Mouse (Mus musculus) macrophage (primary cell): Measurements from ENCODE around the gene Aurkb. TPM values are rescaled to one million over a fixed set of nuclear protein-coding genes. Genes with fewer than 3 reads are reported as not detected.

Source experiments
- H3K27ac ChIP-seq: fragments of 350-480 bp; formaldehyde crosslinking; 2 replicates; pipeline ENCODE4 v1.9.0; 2021
- H3K36me3 ChIP-seq: fragments of 350-480 bp; formaldehyde crosslinking; 2 replicates; pipeline ENCODE4 v1.9.0; 2021; ENCODE audit errors: inconsistent target
- H3K4me3 ChIP-seq: fragments of 350-480 bp; formaldehyde crosslinking; 2 replicates; pipeline ENCODE4 v1.9.0; 2021; ENCODE audit errors: inconsistent target
- H3K79me2 ChIP-seq: fragments of 350-480 bp; formaldehyde crosslinking; 2 replicates; pipeline ENCODE4 v1.9.0; 2021; ENCODE audit errors: inconsistent target
- WGBS: methylation state at CpG from one replicate; pipeline ENCODE4 v1.1.7; 2026; ENCODE audit warnings: inconsistent platforms; ENCODE audit not compliant: missing documents; 5-methylcytosine and 5-hydroxymethylcytosine counted together
- polyA plus RNA-seq: library from polyadenylated mRNA; stranded (reverse); fragments of 250-400 nt; gene quantifications from 3 replicates; pipeline ENCODE4 v1.2.4, GENCODE M21; 2018; ENCODE audit warnings: inconsistent platforms

Gene Aurkb
- polyA plus RNA-seq, 1 experiment from 2014 or later = 4.2 TPM

DNA sequence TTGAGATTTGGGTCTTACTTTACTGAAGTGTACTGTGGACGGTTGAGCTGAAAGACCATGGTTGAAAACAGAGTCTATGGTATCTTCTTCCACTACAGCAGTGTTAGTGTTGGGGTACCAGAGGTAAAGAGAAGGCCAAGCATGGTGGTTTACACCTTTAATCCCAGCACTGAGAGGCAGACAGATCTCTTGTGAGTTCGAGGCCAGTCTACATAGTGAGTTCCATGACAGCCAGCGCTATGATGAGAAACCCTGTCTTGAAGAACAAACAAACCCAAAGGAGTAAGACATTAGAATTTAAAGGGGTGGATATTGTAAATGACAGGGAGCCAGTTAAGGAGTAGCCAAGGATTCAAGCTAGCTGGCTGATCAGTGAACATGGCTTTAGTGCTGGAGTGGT lies 28.7 kb upstream of the Aurkb start:
- Histone ChIP-seq H3K79me2 (peaks cover 23% of the 10 kb centered on the region), H3K27ac (peak overlapping the region; percentile 70), H3K36me3 (no peaks in the 10 kb centered on the region), H3K4me3 (peak overlapping the region; percentile 84)
- 72% methylated on average over 3 of the region's 3 CpGs for WGBS

DNA sequence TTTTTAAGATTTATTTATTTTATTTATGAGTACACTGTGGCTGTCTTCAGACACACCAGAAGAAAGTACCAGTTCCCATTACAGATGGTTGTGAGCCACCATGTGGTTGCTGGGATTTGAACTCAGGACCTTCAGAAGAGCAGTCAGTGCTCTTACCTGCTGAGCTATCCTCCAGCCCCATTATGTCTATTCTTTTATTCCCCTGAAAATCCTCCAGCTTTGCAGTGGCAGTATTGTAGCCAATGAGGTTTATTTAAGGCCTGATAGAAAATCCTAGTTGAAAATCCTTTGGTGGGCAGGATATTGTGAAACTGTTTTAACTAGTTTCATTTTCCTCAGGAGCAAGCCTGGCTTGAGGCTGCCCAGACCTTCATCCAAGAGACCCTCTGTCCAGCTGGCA lies 24.8 kb upstream of the Aurkb start:
- Histone ChIP-seq H3K79me2 (peaks cover 23% of the 10 kb centered on the region), H3K36me3 (peaks cover 17% of the 10 kb centered on the region; the same call in 1 of the 2 replicates), H3K4me3 (no peak overlapping the region), H3K27ac (no peak overlapping the region)

DNA sequence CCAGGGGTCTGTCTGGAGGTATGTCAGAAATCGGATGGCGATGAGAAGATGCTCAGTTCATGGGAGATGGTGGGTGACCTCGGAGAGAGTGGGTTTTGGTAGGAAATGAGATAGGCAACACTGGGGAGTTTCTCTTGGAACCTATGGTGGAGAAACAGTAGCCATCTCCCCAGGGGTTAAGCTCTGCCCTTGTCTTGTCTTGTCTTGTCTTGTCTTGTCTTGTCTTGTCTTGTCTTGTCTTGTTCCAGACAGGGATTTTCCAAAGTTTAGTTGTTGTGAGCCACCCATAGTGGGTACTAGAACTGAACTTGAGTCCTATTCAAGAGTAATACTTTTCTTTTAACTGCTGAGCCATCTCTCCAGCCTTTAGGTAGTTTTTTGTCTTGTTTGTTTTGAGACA lies 18.9 kb upstream of the Aurkb start:
- H3K27ac ChIP-seq = no peak overlapping the region
- WGBS = 93% methylated on average over 3 of the region's 3 CpGs

DNA sequence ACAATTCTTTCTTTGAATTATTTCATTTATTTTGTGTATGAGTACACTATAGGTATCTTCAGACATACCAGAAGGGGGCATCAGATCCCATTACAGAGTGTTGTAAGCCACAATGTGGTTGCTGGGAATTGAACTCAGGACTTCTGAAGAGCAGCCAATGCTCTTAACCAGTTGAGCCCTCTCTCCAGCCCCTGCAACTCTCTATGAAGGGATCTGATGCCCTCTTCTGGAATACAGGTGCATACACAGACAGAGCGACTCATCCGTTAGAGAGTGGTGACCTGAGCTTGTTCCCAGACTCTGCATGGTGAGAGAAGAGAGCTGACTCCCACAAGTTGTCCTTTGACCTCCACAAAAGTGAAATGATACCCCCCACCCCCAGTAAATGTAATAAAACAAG lies 16.6 kb upstream of the Aurkb start:
- peaks cover 24% of the 10 kb centered on the region for H3K36me3 ChIP-seq
- H3K27ac ChIP-seq = no peak overlapping the region
- no peaks in the 10 kb centered on the region for H3K79me2 ChIP-seq
- WGBS = 95% methylated on average over 2 of the region's 2 CpGs
- no peak overlapping the region for H3K4me3 ChIP-seq

More for the DNA sequence above, 18.9 kb upstream of the Aurkb start:
- Histone ChIP-seq H3K36me3 (peaks cover 37% of the 10 kb centered on the region), H3K79me2 (no peaks in the 10 kb centered on the region), H3K4me3 (no peak overlapping the region)

DNA sequence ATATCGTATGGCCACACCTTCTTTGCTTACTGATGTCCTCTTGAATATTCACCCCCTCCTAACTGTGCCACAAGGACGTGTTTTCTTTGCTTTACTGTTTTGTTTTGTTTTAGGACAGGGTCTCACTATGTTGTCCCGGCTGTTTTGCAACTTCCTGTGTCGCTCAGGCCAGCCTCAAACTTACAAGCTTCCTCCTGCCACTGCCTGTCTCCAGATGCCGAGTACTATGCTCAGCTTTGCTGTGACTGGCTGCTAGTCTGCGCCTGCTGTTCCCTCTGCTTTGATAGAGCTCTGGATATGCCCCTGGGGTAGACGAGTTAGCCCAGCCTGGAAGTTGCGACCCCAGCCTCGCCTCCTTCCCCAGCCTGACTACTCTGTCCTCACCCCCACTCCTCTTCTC lies 11.9 kb upstream of the Aurkb start:
- WGBS = 22% methylated on average over 9 of the region's 9 CpGs
- peak overlapping the region; percentile 45 for H3K27ac ChIP-seq
- H3K4me3 ChIP-seq = no peak overlapping the region
- H3K79me2 ChIP-seq = no peaks in the 10 kb centered on the region
- no peaks in the 10 kb centered on the region; the same call in 1 of the 2 replicates for H3K36me3 ChIP-seq

DNA sequence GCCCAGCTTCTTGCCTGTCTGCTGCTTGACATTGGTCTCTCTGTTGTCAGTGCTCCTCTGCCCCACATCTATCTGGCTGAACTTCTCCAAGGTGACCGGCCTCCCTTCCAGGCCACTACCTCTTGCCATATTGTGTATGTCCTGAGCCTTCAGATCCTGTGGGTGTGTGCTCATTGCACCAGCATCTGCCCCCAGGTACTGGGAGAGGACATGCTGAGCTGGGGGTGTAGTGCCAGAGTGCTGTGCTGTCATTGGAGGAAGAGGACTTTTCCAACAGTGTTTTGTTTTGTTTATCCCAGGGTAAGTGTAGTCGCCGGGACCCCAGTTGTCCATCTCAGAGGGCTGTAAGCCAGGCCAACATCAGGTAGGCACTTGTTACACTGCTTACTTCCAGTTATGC lies 10.9 kb upstream of the Aurkb start:
- 89% methylated on average over 3 of the region's 3 CpGs for WGBS
- Histone ChIP-seq H3K27ac (no peak overlapping the region), H3K4me3 (no peak overlapping the region), H3K36me3 (no peaks in the 10 kb centered on the region), H3K79me2 (no peaks in the 10 kb centered on the region)

DNA sequence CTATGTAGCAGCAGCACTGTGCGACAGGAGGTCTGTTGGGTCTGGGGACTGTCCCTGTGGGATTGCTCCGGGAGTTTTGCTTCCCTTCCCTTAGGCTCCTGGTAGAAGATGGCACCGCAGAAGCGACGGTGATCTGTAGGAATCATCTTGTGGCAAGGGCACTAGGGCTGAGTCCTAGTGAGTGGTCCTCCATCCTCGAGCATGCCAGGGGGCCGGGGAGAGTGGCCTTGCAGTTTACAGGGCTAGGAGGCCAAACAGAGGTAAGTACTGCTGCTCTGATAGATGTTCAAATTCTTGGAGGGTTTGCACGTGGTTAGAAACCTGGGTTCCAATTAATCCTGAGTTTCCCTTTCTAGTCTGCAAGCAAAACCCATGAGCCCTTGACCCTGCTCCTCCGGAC lies 10.0 kb upstream of the Aurkb start:
- no peak overlapping the region for H3K4me3 ChIP-seq
- H3K36me3 ChIP-seq = no peaks in the 10 kb centered on the region
- H3K79me2 ChIP-seq = no peaks in the 10 kb centered on the region
- WGBS = 90% methylated on average over 9 of the region's 9 CpGs
- H3K27ac ChIP-seq = peak overlapping the region; percentile 10; the same call in 1 of the 2 replicates

DNA sequence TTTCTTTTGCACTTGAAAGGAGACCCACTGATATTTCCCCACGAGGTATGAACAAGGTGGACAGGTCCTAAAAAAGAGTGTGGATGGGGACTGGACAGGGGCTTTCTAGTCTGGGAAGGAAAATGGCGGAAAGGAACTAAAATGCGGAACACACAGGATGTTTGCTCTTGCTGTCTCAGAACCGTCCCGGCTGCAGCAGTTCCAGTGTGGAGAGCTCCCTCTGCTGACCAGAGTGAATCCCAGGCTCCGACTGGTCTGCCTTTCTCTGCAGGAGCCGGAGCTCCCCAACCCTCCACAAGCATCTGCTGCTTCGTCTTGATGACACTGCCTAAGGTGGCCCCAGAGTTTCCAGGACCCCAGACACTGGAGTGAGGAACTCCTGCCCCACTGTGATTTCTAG lies 9.6 kb upstream of the Aurkb start:
- no peaks in the 10 kb centered on the region for H3K36me3 ChIP-seq
- WGBS = 5% methylated on average over 8 of the region's 8 CpGs
- H3K27ac ChIP-seq = peak overlapping the region; percentile 10; the same call in 1 of the 2 replicates
- H3K79me2 ChIP-seq = no peaks in the 10 kb centered on the region
- H3K4me3 ChIP-seq = no peak overlapping the region; the same call in 1 of the 2 replicates

DNA sequence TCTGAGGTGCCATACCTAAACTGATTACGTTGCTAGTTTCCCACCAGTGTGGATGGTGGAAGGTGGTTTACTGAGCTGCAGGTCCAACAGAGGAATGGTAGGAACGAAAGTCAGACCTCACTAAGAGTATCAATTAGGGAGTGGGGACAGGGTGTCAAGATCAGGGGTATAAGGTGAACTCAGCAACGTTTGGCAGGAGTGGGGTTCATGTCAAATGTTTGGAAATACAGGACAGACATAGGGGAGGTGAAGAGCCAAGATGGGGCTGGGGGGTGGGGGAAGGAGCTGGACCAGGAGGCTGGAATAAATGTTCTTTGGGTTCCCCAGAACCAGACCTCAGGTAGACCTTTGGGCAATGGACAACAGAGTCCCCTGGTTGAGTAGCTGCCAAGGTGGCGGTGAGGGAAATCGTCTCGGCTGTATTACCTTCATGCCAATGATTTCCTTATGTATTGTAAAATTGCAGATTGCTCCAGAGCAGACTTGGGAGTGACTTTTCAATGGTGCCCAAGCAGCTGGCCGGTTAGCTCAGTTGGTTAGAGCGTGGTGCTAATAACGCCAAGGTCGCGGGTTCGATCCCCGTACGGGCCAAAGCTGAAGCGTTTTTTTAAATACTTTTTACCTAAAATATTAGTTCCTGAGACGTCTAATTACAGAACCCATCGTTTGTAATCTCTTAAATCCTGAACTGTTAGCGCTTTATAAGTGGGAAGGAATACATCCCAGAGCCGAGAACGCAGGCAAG lies 8.8 kb upstream of the Aurkb start:
- Histone ChIP-seq H3K27ac (peak overlapping the region; percentile 3; the same call in 1 of the 2 replicates), H3K4me3 (peak overlapping the region; percentile 68), H3K79me2 (no peaks in the 10 kb centered on the region), H3K36me3 (no peaks in the 10 kb centered on the region)
- WGBS = 11% methylated on average over 17 of the region's 20 CpGs

DNA sequence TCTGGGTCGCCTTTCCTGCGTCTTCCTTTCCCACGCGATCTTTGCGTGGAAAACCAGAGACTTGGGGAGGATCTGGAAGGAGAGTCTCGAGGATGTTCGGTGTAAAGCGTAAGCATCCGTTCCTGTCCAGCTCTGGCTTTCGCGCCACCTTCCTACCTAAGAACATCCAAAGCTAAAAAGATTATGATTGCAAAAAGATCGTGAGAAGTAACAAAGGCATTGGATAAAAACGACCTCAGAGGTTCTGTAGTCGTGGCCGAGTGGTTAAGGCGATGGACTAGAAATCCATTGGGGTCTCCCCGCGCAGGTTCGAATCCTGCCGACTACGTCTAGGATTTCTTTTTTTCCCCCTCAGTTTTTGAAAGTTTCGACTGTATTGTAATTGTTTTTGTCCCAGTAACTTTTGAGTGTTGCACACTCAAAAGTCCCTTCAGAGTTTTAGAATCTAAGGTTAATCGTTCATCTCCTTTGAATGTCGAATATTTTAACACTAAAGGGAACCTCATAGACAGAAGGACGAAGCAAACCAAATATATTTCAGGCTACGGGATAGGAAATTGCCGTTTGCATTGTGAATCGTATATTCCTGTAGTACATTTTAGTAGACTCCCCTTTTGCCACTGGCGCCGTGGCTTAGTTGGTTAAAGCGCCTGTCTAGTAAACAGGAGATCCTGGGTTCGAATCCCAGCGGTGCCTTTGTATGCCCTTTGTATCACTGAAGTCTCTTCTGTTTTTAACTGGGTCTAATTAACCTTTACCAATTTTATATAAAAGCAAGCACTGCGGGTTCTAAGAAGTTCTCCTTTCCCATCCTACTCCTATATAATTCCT lies 8.0 kb upstream of the Aurkb start:
- no peaks in the 10 kb centered on the region for H3K79me2 ChIP-seq
- WGBS = under 1% methylated on average over 34 of the region's 34 CpGs

DNA sequence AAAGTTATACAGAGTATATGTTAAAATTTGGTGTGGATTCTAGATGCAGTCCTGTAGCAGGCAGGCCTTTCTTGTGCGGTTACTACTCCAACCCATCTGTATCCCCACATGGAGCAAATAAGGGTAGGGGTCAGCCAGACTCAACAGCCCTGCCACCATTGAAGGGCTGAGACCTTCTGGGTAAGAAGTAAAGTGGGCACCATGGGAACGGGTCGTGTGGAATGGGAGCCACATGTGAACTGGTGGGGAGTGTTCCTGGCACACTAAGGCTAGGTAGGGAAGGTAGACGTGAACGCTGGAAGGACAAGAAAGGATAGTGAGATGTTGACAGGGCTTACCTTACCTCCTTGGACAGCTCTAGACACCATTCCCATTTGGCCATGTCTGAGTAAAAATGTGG lies 7.3 kb upstream of the Aurkb start:
- H3K36me3 ChIP-seq = no peaks in the 10 kb centered on the region
- H3K4me3 ChIP-seq = no peak overlapping the region
- H3K27ac ChIP-seq = no peak overlapping the region
- no peaks in the 10 kb centered on the region for H3K79me2 ChIP-seq
- WGBS = 93% methylated on average over 5 of the region's 5 CpGs

More for the DNA sequence above, 8.0 kb upstream of the Aurkb start:
- Histone ChIP-seq H3K27ac (peak overlapping the region; percentile 3; the same call in 1 of the 2 replicates), H3K36me3 (no peaks in the 10 kb centered on the region), H3K4me3 (peak overlapping the region; percentile 68)

DNA sequence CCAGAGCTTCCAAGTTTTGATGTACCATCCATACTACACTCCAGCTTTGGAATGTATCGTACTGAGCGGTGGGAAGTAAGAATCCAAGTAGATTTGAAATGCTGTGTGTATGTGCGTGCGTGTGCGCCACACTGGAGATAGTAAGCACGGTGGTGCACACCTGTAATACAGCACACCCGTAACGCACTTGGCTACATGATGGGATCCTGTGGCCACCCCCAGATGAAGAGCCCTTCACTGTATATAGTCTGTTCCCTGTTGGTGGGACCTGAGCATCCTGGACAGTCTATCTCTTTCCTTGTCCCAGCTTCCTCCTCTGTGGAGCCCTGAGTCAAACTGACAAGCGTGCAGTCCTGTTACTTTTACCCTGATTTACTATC lies 938 bp downstream of the Aurkb start:
- H3K79me2 ChIP-seq = peaks cover 49% of the 10 kb centered on the region
- H3K4me3 ChIP-seq = peak overlapping the region; percentile 79
- H3K27ac ChIP-seq = peak overlapping the region; percentile 86
- 32% methylated on average over 9 of the region's 9 CpGs for WGBS
- no peaks in the 10 kb centered on the region for H3K36me3 ChIP-seq

DNA sequence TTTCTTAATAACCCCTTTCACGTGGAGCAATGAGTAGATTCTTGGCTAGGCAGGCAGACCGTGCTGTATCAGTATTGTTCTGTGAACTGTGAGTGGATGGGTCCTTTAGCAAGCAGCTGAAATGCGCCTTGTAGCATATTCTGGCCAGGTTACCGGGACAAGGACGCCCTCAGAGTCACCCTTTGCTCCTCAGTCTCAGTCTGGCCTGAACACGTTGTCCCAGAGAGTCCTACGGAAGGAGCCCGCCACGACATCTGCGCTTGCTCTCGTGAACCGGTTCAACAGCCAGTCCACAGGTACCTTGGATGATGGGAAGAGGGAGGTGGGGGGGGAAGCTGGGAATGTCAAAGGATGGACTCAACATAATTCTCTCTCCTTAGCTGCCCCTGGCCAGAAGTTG lies 2.1 kb downstream of the Aurkb start:
- WGBS = 95% methylated on average over 11 of the region's 12 CpGs
- Histone ChIP-seq H3K79me2 (peaks cover 49% of the 10 kb centered on the region), H3K4me3 (no peak overlapping the region), H3K36me3 (no peaks in the 10 kb centered on the region), H3K27ac (no peak overlapping the region)

DNA sequence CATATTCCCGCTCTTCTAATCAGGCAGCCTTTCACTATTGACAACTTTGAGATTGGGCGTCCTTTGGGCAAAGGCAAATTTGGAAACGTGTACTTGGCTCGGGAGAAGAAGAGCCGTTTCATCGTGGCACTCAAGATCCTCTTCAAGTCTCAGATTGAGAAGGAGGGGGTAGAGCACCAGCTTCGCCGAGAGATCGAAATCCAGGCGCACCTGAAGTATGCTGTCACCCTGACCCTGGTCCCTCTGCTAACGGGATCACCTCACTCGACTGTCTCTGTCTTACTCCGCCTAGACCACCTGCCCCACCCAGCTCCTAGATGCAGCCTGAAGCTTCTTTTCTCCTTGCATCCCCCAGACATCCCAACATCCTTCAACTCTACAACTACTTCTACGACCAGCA lies 2.7 kb downstream of the Aurkb start:
- WGBS = 93% methylated on average over 14 of the region's 14 CpGs
- H3K36me3 ChIP-seq = no peaks in the 10 kb centered on the region

DNA sequence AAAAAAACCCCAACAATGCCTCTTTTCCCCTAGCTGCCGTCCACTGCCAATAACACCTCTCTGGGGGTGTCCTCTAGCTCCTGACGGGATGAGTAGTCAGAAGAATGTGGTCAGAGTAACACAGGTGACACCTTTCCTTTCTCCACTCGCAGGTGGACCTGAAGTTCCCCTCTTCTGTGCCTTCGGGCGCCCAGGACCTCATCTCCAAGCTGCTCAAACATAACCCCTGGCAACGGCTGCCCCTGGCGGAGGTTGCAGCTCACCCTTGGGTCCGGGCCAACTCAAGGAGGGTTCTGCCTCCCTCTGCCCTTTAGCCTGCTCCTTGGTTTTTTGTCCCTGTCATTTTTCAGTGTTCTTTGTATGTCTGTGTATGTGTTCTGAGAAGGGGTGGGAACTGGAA lies 5.3 kb downstream of the Aurkb start:
- no peak overlapping the region for H3K27ac ChIP-seq
- 99% methylated on average over 8 of the region's 8 CpGs for WGBS
- H3K79me2 ChIP-seq = peaks cover 49% of the 10 kb centered on the region
- H3K36me3 ChIP-seq = no peaks in the 10 kb centered on the region
- no peak overlapping the region for H3K4me3 ChIP-seq

More for the DNA sequence above, 2.7 kb downstream of the Aurkb start:
- no peak overlapping the region for H3K4me3 ChIP-seq
- H3K27ac ChIP-seq = no peak overlapping the region
- peaks cover 49% of the 10 kb centered on the region for H3K79me2 ChIP-seq
